Mouse (Mus musculus) liver, embryonic 11.5 days (tissue): ENCODE measurements around the gene Pex11a. TPM values are rescaled to one million over a fixed set of nuclear protein-coding genes. Genes with fewer than 3 reads are reported as not detected.
"Not testable (repeated sequence)": the region's sequence is repeated elsewhere in the genome, so short reads cannot be mapped to it uniquely, and the experiment has no call there.

Experiments used
- ATAC-seq: fragments of 200-750 bp; cut with Nextera tagmentation; replicated peaks from 2 replicates; pipeline ENCODE4 v1.8.0; 2017; ENCODE audit warnings: moderate number of reproducible peaks, mild to moderate bottlenecking, moderate TSS enrichment, moderate library complexity; ENCODE audit not compliant: low FRiP score
- DNase-seq: peaks from one replicate; pipeline ENCODE4 v3.0.0-alpha.2; 2017; ENCODE audit warnings: low spot score
- H3K27ac ChIP-seq: fragments of 300-500 bp; sonication (generic); 2 replicates; pipeline ENCODE4 v1.5.1; 2014; ENCODE audit warnings: mild to moderate bottlenecking, low read depth, low read length, control low read depth
- H3K27me3 ChIP-seq: fragments of 300-500 bp; sonication (generic); replicated peaks from 2 replicates; pipeline ENCODE4 v1.6.1; 2014; ENCODE audit warnings: low read length, mixed read lengths; ENCODE audit not compliant: control insufficient read depth, insufficient read depth
- H3K36me3 ChIP-seq: fragments of 300-500 bp; sonication (generic); 2 replicates; pipeline ENCODE4 v1.6.1; 2014; ENCODE audit warnings: mild to moderate bottlenecking, low read length, moderate library complexity, mixed read lengths; ENCODE audit not compliant: control insufficient read depth, insufficient read depth
- H3K4me1 ChIP-seq: fragments of 300-500 bp; sonication (generic); replicated peaks from 2 replicates; pipeline ENCODE4 v1.6.1; 2014; ENCODE audit warnings: low read length, mixed read lengths; ENCODE audit not compliant: control insufficient read depth, insufficient read depth
- H3K4me2 ChIP-seq: fragments of 300-500 bp; sonication (generic); 2 replicates; pipeline ENCODE4 v1.6.1; 2014; ENCODE audit warnings: mild to moderate bottlenecking, control low read depth, moderate library complexity
- H3K4me3 ChIP-seq: fragments of 300-500 bp; sonication (generic); 2 replicates; pipeline ENCODE4 v1.5.1; 2014; ENCODE audit warnings: low read depth, low read length, control low read depth
- H3K9ac ChIP-seq: fragments of 300-500 bp; sonication (generic); 2 replicates; pipeline ENCODE4 v1.6.1; 2014; ENCODE audit warnings: low read depth, low read length, control low read depth
- H3K9me3 ChIP-seq: fragments of 300-500 bp; sonication (generic); 2 replicates; pipeline ENCODE4 v1.6.1; 2016; ENCODE audit warnings: low read length, inconsistent platforms, mixed read lengths; ENCODE audit not compliant: control insufficient read depth
- WGBS: fragments of 180-500 bp; shearing (Covaris S2); extraction: QIAGEN DNeasy Blood & Tissue Kit; methylation state at CpG from one replicate; pipeline ENCODE4 v1.1.7; 2014; 5-methylcytosine and 5-hydroxymethylcytosine counted together
- polyA plus RNA-seq: library from polyadenylated mRNA; unstranded; fragments of >200 nt; fragmentation: Nextera tagmentation; extraction: Ambion mirVana; gene quantifications from 2 replicates; pipeline ENCODE4 v1.2.1, GENCODE M21; 2014

Pex11a gene
- 2.3 and 2.9 TPM in 2 replicates for polyA plus RNA-seq

- H3K27ac ChIP-seq: no peak within 1 kb of the TSS
- 3% methylated on average over 46 of the region's 46 CpGs for WGBS
- ATAC-seq: peak; percentile 82
- DNase-seq: peak; percentile 78
- no peaks in the 10 kb centered on the region for H3K36me3 ChIP-seq
- H3K4me2 ChIP-seq: peak within 1 kb of the TSS; percentile 99
- peak within 1 kb of the TSS; percentile 69 for H3K4me3 ChIP-seq
- H3K9ac ChIP-seq: peak within 1 kb of the TSS; percentile 55
- no peaks in the 10 kb centered on the region for H3K9me3 ChIP-seq
- H3K4me1 ChIP-seq: peaks cover 3% of the 10 kb centered on the region; the same call in 1 of the 2 replicates
- no peaks in the 10 kb centered on the region for H3K27me3 ChIP-seq
Observed at GRCm38 (mm10) chr7:79742659-79743536, at the start of gene Pex11a, which contains the start of gene Wdr93. Gene Pex11a, minus strand, starts transcription at chr7:79743131. Gene Wdr93, plus strand, starts transcription at chr7:79743163.

- H3K4me3 ChIP-seq, H3K36me3 ChIP-seq, H3K9ac ChIP-seq, H3K4me2 ChIP-seq, ATAC-seq, H3K4me1 ChIP-seq, H3K9me3 ChIP-seq, H3K27ac ChIP-seq, DNase-seq: not testable (repeated sequence)
- peaks cover 52% of the 10 kb centered on the region for H3K27me3 ChIP-seq
- 38% methylated on average over 2 of the region's 2 CpGs for WGBS
Observed at GRCm38 (mm10) chr7:79789812-79790211, 46.9 kb upstream of the Pex11a start.

GRCm38 (mm10) chr7:79786295-79786694 is 43.4 kb upstream of the Pex11a start:
- H3K36me3 ChIP-seq: no peaks in the 10 kb centered on the region
- H3K27ac ChIP-seq: no peak overlapping the region
- H3K9me3 ChIP-seq: no peaks in the 10 kb centered on the region
- 21% methylated on average over 6 of the region's 6 CpGs for WGBS
- no peak overlapping the region for H3K9ac ChIP-seq
- no peak for ATAC-seq
- no peak overlapping the region for H3K4me2 ChIP-seq
- DNase-seq: no peak
- peaks cover 3% of the 10 kb centered on the region; the same call in 1 of the 2 replicates for H3K4me1 ChIP-seq
- peaks cover 17% of the 10 kb centered on the region for H3K27me3 ChIP-seq
- H3K4me3 ChIP-seq: no peak overlapping the region

- Histone ChIP-seq H3K4me1 (peaks cover 8% of the 10 kb centered on the region; the same call in 1 of the 2 replicates), H3K4me2 (no peak overlapping the region), H3K4me3 (no peak overlapping the region), H3K27ac (no peak overlapping the region), H3K36me3 (no peaks in the 10 kb centered on the region), H3K27me3 (no peaks in the 10 kb centered on the region), H3K9me3 (no peaks in the 10 kb centered on the region), H3K9ac (no peak overlapping the region)
- ATAC-seq (no peak), DNase-seq (no peak)
- WGBS: 85% methylated on average over 2 of the region's 2 CpGs
Observed at GRCm38 (mm10) chr7:79782516-79782855, 39.6 kb upstream of the Pex11a start.

GRCm38 (mm10) chr7:79781826-79782515 is 39.0 kb upstream of the Pex11a start:
- Histone ChIP-seq H3K27me3 (no peaks in the 10 kb centered on the region), H3K9me3 (no peaks in the 10 kb centered on the region), H3K4me3 (no peak overlapping the region), H3K4me1 (peaks cover 8% of the 10 kb centered on the region; the same call in 1 of the 2 replicates), H3K4me2 (no peak overlapping the region), H3K36me3 (no peaks in the 10 kb centered on the region), H3K27ac (no peak overlapping the region), H3K9ac (no peak overlapping the region)
- DNase-seq: no peak
- no peak for ATAC-seq
- WGBS: 79% methylated on average over 11 of the region's 11 CpGs

DNA sequence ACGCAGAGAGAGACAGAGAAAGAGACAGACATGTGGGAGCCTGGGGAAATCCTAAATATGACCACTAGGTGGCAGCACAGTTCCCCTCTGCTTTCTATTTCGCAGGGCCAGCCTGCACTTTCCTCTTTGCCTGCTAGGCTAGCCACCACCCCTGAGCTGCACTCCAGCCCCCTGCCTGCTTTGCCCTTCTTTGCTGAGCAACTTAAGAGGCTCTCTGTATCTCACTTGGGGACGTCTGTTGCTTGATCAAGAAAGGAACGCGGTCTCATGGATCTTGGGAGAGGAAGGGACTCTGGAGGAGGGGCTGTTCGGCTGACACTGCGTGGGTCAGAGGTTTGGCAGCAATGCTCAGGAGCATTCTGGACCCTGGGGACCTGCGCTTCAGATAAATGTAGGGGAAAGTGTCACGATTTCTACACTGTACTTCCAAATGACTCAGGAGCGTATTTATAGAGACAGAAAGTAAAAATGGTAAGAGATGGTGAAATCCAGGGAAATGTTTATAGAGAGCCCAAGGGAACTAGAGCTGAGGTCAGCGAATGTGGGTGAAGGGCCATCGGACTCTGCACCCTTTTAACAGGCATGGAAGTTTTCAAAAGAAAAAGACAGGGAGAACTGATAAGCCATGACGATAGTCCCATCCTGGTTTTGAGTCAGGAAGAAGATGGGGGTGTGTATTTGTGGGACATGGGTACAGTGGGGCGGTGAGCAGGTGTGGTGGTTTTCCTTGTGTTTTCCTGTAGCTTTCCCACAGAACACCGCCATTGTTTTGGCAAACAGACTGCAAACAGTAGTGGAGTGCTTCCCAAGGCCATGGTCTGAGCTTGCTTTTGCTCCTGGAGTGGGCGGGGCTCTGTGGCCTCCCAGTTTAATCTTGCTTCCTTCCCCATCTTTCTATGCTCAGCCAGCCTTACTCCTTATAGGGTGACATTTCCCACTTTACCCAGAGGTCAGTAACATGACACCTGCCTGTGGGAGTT is 38.0 kb upstream of the Pex11a start:
- Histone ChIP-seq H3K9me3 (no peaks in the 10 kb centered on the region), H3K36me3 (no peaks in the 10 kb centered on the region), H3K4me1 (peaks cover 8% of the 10 kb centered on the region; the same call in 1 of the 2 replicates), H3K27me3 (no peaks in the 10 kb centered on the region), H3K9ac (no peak overlapping the region), H3K27ac (0 out of 2 replicates have a peak overlapping the region, but pooled peaks have one; percentile 51), H3K4me2 (peak overlapping the region; percentile 63), H3K4me3 (no peak overlapping the region)
- DNase-seq (peak; percentile 70), ATAC-seq (peak; percentile 71)
- WGBS: 20% methylated on average over 16 of the region's 16 CpGs

DNA sequence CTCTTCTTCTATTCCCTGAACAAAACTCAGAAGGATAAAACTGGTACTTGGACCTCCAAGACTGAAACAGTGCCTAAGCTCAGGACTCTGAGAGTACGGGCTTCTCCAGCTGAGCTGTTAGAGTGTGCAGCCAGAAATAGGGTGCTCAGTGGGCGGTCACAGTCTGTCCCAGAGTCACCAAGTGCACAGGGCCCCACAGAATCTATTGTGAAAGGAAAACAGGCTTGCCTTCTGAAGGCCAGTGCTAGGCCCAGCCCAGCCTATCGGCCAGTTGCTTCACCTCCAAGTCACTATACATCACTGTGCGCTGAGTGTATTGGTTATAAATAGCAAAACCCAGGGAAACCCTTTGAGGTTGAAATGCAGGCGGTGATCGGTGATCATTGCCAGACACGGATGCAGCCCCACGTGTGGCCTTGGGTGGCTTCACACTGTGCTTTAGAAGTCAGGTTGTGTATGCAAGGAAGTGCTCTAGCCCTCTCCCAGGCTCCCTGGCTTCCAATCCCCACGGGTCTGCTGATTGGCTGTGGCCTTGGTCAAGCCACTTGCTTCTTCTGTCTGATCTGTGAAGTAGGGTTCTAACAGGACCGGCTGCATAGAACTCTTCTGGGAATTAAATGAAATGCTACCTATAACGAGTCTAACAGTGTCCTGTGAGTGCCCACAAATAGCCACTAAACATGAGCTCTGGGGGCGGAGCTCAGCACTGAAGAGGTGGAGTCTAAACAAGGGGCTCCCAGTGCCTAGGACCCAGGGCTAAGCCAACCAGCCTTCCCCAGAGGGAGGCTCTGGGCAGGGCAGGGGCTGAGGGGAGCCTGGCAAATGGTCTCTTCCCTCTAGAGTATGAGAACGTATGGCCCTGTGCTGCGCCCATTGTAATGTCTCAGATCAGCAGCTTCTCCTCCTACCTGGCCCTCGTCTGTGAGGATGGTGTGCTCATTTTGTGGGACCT is 28.9 kb upstream of the Pex11a start:
- H3K4me2 ChIP-seq: no peak overlapping the region
- no peak for DNase-seq

More for the DNA sequence above, 28.9 kb upstream of the Pex11a start:
- WGBS: 50% methylated on average over 15 of the region's 15 CpGs
- Histone ChIP-seq H3K4me3 (no peak overlapping the region), H3K27me3 (no peaks in the 10 kb centered on the region), H3K4me1 (no peaks in the 10 kb centered on the region), H3K9ac (no peak overlapping the region), H3K9me3 (no peaks in the 10 kb centered on the region), H3K27ac (no peak overlapping the region), H3K36me3 (no peaks in the 10 kb centered on the region)
- no peak; the same call in 1 of the 2 replicates for ATAC-seq
